Mouse (Mus musculus): ENCODE results near the gene Xbp1.

GRCm38 (mm10) chr11:5514091-5514490 is 6.4 kb upstream of the Xbp1 start:
- no peak for TF ChIP-seq CTCF (IDR thresholded peaks at IDR 0.05; ENCODE audit: control insufficient read depth, insufficient read depth, insufficient read length)
- no peak for TF ChIP-seq USF1 (IDR thresholded peaks at IDR 0.05; ENCODE audit: low read depth)
- no peak for TF ChIP-seq MYOG (IDR thresholded peaks at IDR 0.05; ENCODE audit: control insufficient read depth, extremely low read depth, insufficient read length)
- no peak for TF ChIP-seq MAX (IDR thresholded peaks at IDR 0.05)
- TF ChIP-seq CEBPB (IDR thresholded peaks at IDR 0.05; ENCODE audit: low read depth) = no peak
